Mouse (Mus musculus): ENCODE measurements around the gene Dnaja2. TPM values are rescaled to one million over a fixed set of nuclear protein-coding genes. Genes with fewer than 3 reads are reported as not detected.
A peak's percentile ranks its signal among the peaks of the same experiment; 100 is the strongest.

Gene Dnaja2
- total RNA-seq, 1 experiment from 2014 or later: 148 TPM

- no peak for DNase-seq
Observed at GRCm38 (mm10) chr8:85554391-85555180, 558 bp downstream of the Dnaja2 start.

GRCm38 (mm10) chr8:85551934-85552333, 3.2 kb downstream of the Dnaja2 start:
- DNase-seq: no peak

GRCm38 (mm10) chr8:85536332-85536731, 18.8 kb downstream of the Dnaja2 start:
- DNase-seq: no peak

GRCm38 (mm10) chr8:85534163-85534562, 21.0 kb downstream of the Dnaja2 start:
- DNase-seq: no peak

- DNase-seq: no peak
Observed at GRCm38 (mm10) chr8:85533434-85533833, 21.7 kb downstream of the Dnaja2 start.

GRCm38 (mm10) chr8:85532843-85533242, 22.3 kb downstream of the Dnaja2 start:
- DNase-seq: no peak

GRCm38 (mm10) chr8:85531471-85531870, 23.7 kb downstream of the Dnaja2 start:
- DNase-seq: no peak

- no peak for DNase-seq
Observed at GRCm38 (mm10) chr8:85530717-85531116, 24.4 kb downstream of the Dnaja2 start.

GRCm38 (mm10) chr8:85528959-85529358, 26.2 kb downstream of the Dnaja2 start:
- DNase-seq: peak; percentile 22

GRCm38 (mm10) chr8:85526105-85526504, 29.0 kb downstream of the Dnaja2 start:
- DNase-seq: peak; percentile 74

- DNase-seq: no peak
Observed at GRCm38 (mm10) chr8:85524086-85524485, 31.1 kb downstream of the Dnaja2 start.

- peak; percentile 52 for DNase-seq
Observed at GRCm38 (mm10) chr8:85521332-85521731, 33.8 kb downstream of the Dnaja2 start.

- no peak for DNase-seq
Observed at GRCm38 (mm10) chr8:85520586-85520985, 34.6 kb downstream of the Dnaja2 start.

- DNase-seq: no peak
Observed at GRCm38 (mm10) chr8:85517956-85518355, 37.2 kb downstream of the Dnaja2 start.

- peak; percentile 27 for DNase-seq
Observed at GRCm38 (mm10) chr8:85517336-85517735, 37.8 kb downstream of the Dnaja2 start.

GRCm38 (mm10) chr8:85515391-85515790, 39.8 kb downstream of the Dnaja2 start:
- DNase-seq: no peak

GRCm38 (mm10) chr8:85513283-85513682, 41.9 kb downstream of the Dnaja2 start:
- DNase-seq: peak; percentile 24

- no peak for DNase-seq
Observed at GRCm38 (mm10) chr8:85512234-85512633, 42.9 kb downstream of the Dnaja2 start.

GRCm38 (mm10) chr8:85508661-85509060, 46.5 kb downstream of the Dnaja2 start:
- DNase-seq: no peak

GRCm38 (mm10) chr8:85506620-85507019, 48.5 kb downstream of the Dnaja2 start:
- DNase-seq: no peak

GRCm38 (mm10) chr8:85504704-85505103, 50.4 kb downstream of the Dnaja2 start:
- no peak for DNase-seq

GRCm38 (mm10) chr8:85503065-85503464, 52.1 kb downstream of the Dnaja2 start:
- no peak for DNase-seq

- DNase-seq: no peak
Observed at GRCm38 (mm10) chr8:85502381-85502780, 52.8 kb downstream of the Dnaja2 start.

GRCm38 (mm10) chr8:85500955-85501685, 54.0 kb downstream of the Dnaja2 start:
- no peak for DNase-seq
